Mouse (Mus musculus): ENCODE results near the gene Kcns3.
"Not testable (repeated sequence)": the region's sequence is repeated elsewhere in the genome, so short reads cannot be mapped to it uniquely, and the experiment has no call there.

Kcns3 gene

GRCm38 (mm10) chr12:11071079-11071478 is 79.8 kb downstream of the Kcns3 start:
- no peak for DNase-seq (ENCODE audit: low read depth)

DNA sequence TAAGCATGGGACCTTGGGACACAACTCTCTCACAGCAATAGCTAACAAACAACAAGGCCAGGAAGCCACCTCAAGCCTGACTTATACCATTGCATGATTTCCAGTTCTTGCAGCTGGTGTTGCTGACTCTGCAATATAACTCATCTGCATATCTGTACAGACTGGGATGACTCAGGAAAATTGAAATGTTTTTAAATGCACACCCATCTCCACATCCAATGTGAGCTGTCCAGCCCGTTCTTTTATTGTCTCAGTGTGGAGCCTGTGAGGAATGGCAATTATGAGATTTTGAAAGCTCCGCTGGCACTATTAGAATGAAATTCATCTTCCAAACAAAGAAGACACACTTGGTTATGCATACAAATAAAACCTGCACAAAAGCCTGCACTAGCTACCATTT is 84.0 kb downstream of the Kcns3 start:
- DNase-seq (ENCODE audit: low read depth) = no peak

- not testable (repeated sequence) for DNase-seq (ENCODE audit: low read depth)
These were observed 98.2 kb downstream of the Kcns3 start for GRCm38 (mm10) chr12:11052676-11053075.

GRCm38 (mm10) chr12:11041821-11042220 is 109.0 kb downstream of the Kcns3 start:
- no peak for DNase-seq (ENCODE audit: low read depth)

Measured in naive thymus-derived CD4-positive, alpha-beta T cell, adult 2 months (primary cell).